Mouse (Mus musculus) stomach, embryonic 15.5 days (tissue): Measurements from ENCODE around the gene Dock3. TPM values are rescaled to one million over a fixed set of nuclear protein-coding genes. Genes with fewer than 3 reads are reported as not detected.

ENCODE experiments used
- ATAC-seq: fragments of 200-750 bp; cut with Nextera tagmentation; 2 replicates; pipeline ENCODE4 v1.8.0; 2017; ENCODE audit warnings: low read depth, moderate number of reproducible peaks, moderate TSS enrichment; ENCODE audit not compliant: insufficient read depth, low FRiP score
- H3K27ac ChIP-seq: fragments of 300-500 bp; sonication (generic); 2 replicates; pipeline ENCODE4 v1.5.1; 2015; ENCODE audit warnings: mild to moderate bottlenecking, inconsistent platforms
- H3K27me3 ChIP-seq: fragments of 300-500 bp; sonication (generic); replicated peaks from 2 replicates; pipeline ENCODE4 v1.6.1; 2015; ENCODE audit warnings: inconsistent platforms
- H3K36me3 ChIP-seq: fragments of 300-500 bp; sonication (generic); 2 replicates; pipeline ENCODE4 v1.6.1; 2015; ENCODE audit warnings: inconsistent platforms
- H3K4me1 ChIP-seq: fragments of 300-500 bp; sonication (generic); 2 replicates; pipeline ENCODE4 v1.6.1; 2015; ENCODE audit warnings: inconsistent platforms
- H3K4me2 ChIP-seq: fragments of 300-500 bp; sonication (generic); 2 replicates; pipeline ENCODE4 v1.6.1; 2015; ENCODE audit warnings: mild to moderate bottlenecking, inconsistent platforms
- H3K4me3 ChIP-seq: fragments of 300-500 bp; sonication (generic); replicated peaks from 2 replicates; pipeline ENCODE4 v1.5.1; 2015; ENCODE audit warnings: inconsistent platforms
- H3K9ac ChIP-seq: fragments of 300-500 bp; sonication (generic); 2 replicates; pipeline ENCODE4 v1.6.1; 2015; ENCODE audit warnings: inconsistent platforms
- H3K9me3 ChIP-seq: fragments of 300-500 bp; sonication (generic); 2 replicates; pipeline ENCODE4 v1.6.1; 2016; ENCODE audit warnings: inconsistent platforms
- WGBS: fragments of 180-500 bp; shearing (Covaris S2); methylation state at CpG from one replicate; pipeline ENCODE4 v1.1.7; 2015; 5-methylcytosine and 5-hydroxymethylcytosine counted together
- polyA plus RNA-seq: library from polyadenylated mRNA; unstranded; fragments of >200 nt; fragmentation: Nextera tagmentation; extraction: Ambion mirVana; gene quantifications from 2 replicates; pipeline ENCODE4 v1.2.1, GENCODE M21; 2015

Gene Dock3
- polyA plus RNA-seq: 0.62 and 0.99 TPM in 2 replicates

- no peaks in the 10 kb centered on the region for H3K36me3 ChIP-seq
- ATAC-seq: peak; percentile 72
- H3K4me1 ChIP-seq: peaks cover 10% of the 10 kb centered on the region
- H3K9me3 ChIP-seq: no peaks in the 10 kb centered on the region
- no peak within 1 kb of the TSS for H3K27ac ChIP-seq
- under 1% methylated on average over 87 of the region's 87 CpGs for WGBS
- peak within 1 kb of the TSS; percentile 99 for H3K4me2 ChIP-seq
- H3K27me3 ChIP-seq: peaks cover 82% of the 10 kb centered on the region
- 0 out of 2 replicates have a peak within 1 kb of the TSS, but pooled peaks have one; percentile 19 for H3K9ac ChIP-seq
- peak within 1 kb of the TSS; percentile 55 for H3K4me3 ChIP-seq
These were observed at the start of gene Dock3 for GRCm38 (mm10) chr9:107231539-107232139. Gene Dock3, minus strand, starts transcription at chr9:107231909.

- Histone ChIP-seq H3K36me3 (no peaks in the 10 kb centered on the region), H3K4me1 (peaks cover 26% of the 10 kb centered on the region), H3K27me3 (no peaks in the 10 kb centered on the region), H3K4me2 (peak overlapping the region; percentile 43), H3K9ac (no peak overlapping the region), H3K9me3 (no peaks in the 10 kb centered on the region), H3K27ac (peak overlapping the region; percentile 80), H3K4me3 (peak overlapping the region; percentile 11; the same call in 1 of the 2 replicates)
- 47% methylated on average over 13 of the region's 13 CpGs for WGBS
- ATAC-seq: peak; percentile 27; the same call in 1 of the 2 replicates
These were observed 48.8 kb upstream of the Dock3 start for GRCm38 (mm10) chr9:107280322-107281027.

- no peaks in the 10 kb centered on the region for H3K9me3 ChIP-seq
- peaks cover 24% of the 10 kb centered on the region for H3K4me1 ChIP-seq
- no peaks in the 10 kb centered on the region for H3K27me3 ChIP-seq
- peak overlapping the region; percentile 80 for H3K27ac ChIP-seq
- no peak overlapping the region for H3K9ac ChIP-seq
- WGBS: 21% methylated on average over 16 of the region's 16 CpGs
- H3K4me3 ChIP-seq: peak overlapping the region; percentile 11; the same call in 1 of the 2 replicates
- peak; percentile 51; the same call in 1 of the 2 replicates for ATAC-seq
- peak overlapping the region; percentile 43 for H3K4me2 ChIP-seq
- H3K36me3 ChIP-seq: no peaks in the 10 kb centered on the region
These were observed 47.9 kb upstream of the Dock3 start for GRCm38 (mm10) chr9:107279378-107280321.

GRCm38 (mm10) chr9:107278527-107279377 lies 47.0 kb upstream of the Dock3 start:
- H3K4me3 ChIP-seq: no peak overlapping the region
- no peaks in the 10 kb centered on the region for H3K36me3 ChIP-seq
- no peak overlapping the region for H3K4me2 ChIP-seq
- H3K9me3 ChIP-seq: no peaks in the 10 kb centered on the region
- H3K4me1 ChIP-seq: peaks cover 24% of the 10 kb centered on the region
- WGBS: 48% methylated on average over 8 of the region's 8 CpGs
- ATAC-seq: peak; percentile 75
- peak overlapping the region; percentile 80 for H3K27ac ChIP-seq
- no peaks in the 10 kb centered on the region for H3K27me3 ChIP-seq
- no peak overlapping the region for H3K9ac ChIP-seq

- 51% methylated on average over 4 of the region's 4 CpGs for WGBS
- no peaks in the 10 kb centered on the region for H3K9me3 ChIP-seq
- no peak overlapping the region for H3K9ac ChIP-seq
- ATAC-seq: no peak
- no peak overlapping the region for H3K4me3 ChIP-seq
- H3K36me3 ChIP-seq: no peaks in the 10 kb centered on the region
- H3K27ac ChIP-seq: no peak overlapping the region
- H3K27me3 ChIP-seq: no peaks in the 10 kb centered on the region
- H3K4me1 ChIP-seq: peaks cover 24% of the 10 kb centered on the region
- H3K4me2 ChIP-seq: no peak overlapping the region
These were observed 46.4 kb upstream of the Dock3 start for GRCm38 (mm10) chr9:107278126-107278525.

GRCm38 (mm10) chr9:107277603-107278002 lies 45.9 kb upstream of the Dock3 start:
- no peaks in the 10 kb centered on the region for H3K27me3 ChIP-seq
- H3K4me2 ChIP-seq: no peak overlapping the region
- no peak overlapping the region for H3K4me3 ChIP-seq
- no peak for ATAC-seq
- H3K4me1 ChIP-seq: peaks cover 24% of the 10 kb centered on the region
- no peaks in the 10 kb centered on the region for H3K9me3 ChIP-seq
- WGBS: 79% methylated on average over 7 of the region's 7 CpGs
- H3K9ac ChIP-seq: no peak overlapping the region
- no peaks in the 10 kb centered on the region for H3K36me3 ChIP-seq
- H3K27ac ChIP-seq: no peak overlapping the region

GRCm38 (mm10) chr9:107275710-107276109 lies 44.0 kb upstream of the Dock3 start:
- WGBS: 85% methylated on average over 5 of the region's 5 CpGs
- ATAC-seq: no peak

GRCm38 (mm10) chr9:107274751-107275150 lies 43.0 kb upstream of the Dock3 start:
- no peaks in the 10 kb centered on the region for H3K36me3 ChIP-seq
- ATAC-seq: no peak
- 84% methylated on average over 6 of the region's 6 CpGs for WGBS

More at GRCm38 (mm10) chr9:107275710-107276109, 44.0 kb upstream of the Dock3 start:
- Histone ChIP-seq H3K36me3 (no peaks in the 10 kb centered on the region), H3K4me3 (no peak overlapping the region), H3K27ac (no peak overlapping the region), H3K9ac (no peak overlapping the region), H3K27me3 (no peaks in the 10 kb centered on the region), H3K4me1 (peaks cover 18% of the 10 kb centered on the region), H3K4me2 (no peak overlapping the region), H3K9me3 (no peaks in the 10 kb centered on the region)

GRCm38 (mm10) chr9:107273184-107273583 lies 41.5 kb upstream of the Dock3 start:
- no peak overlapping the region for H3K4me3 ChIP-seq
- no peak for ATAC-seq
- no peaks in the 10 kb centered on the region for H3K27me3 ChIP-seq
- H3K27ac ChIP-seq: no peak overlapping the region
- WGBS: 71% methylated on average over 10 of the region's 10 CpGs
- H3K4me1 ChIP-seq: no peaks in the 10 kb centered on the region
- H3K9me3 ChIP-seq: no peaks in the 10 kb centered on the region
- no peak overlapping the region for H3K9ac ChIP-seq
- H3K36me3 ChIP-seq: no peaks in the 10 kb centered on the region
- no peak overlapping the region for H3K4me2 ChIP-seq

More at GRCm38 (mm10) chr9:107274751-107275150, 43.0 kb upstream of the Dock3 start:
- H3K27ac ChIP-seq: no peak overlapping the region
- H3K9ac ChIP-seq: no peak overlapping the region
- H3K4me2 ChIP-seq: no peak overlapping the region
- no peaks in the 10 kb centered on the region for H3K9me3 ChIP-seq
- H3K4me3 ChIP-seq: no peak overlapping the region
- H3K4me1 ChIP-seq: peaks cover 8% of the 10 kb centered on the region
- H3K27me3 ChIP-seq: no peaks in the 10 kb centered on the region

- Histone ChIP-seq H3K27ac (no peak overlapping the region), H3K4me3 (no peak overlapping the region), H3K4me2 (no peak overlapping the region), H3K9ac (no peak overlapping the region), H3K4me1 (no peaks in the 10 kb centered on the region), H3K27me3 (no peaks in the 10 kb centered on the region), H3K36me3 (no peaks in the 10 kb centered on the region), H3K9me3 (no peaks in the 10 kb centered on the region)
- ATAC-seq: no peak
- 54% methylated on average over 4 of the region's 4 CpGs for WGBS
These were observed 40.6 kb upstream of the Dock3 start for GRCm38 (mm10) chr9:107272284-107272683.
